Mouse (Mus musculus): ENCODE data around the gene Snrpf.

DNA sequence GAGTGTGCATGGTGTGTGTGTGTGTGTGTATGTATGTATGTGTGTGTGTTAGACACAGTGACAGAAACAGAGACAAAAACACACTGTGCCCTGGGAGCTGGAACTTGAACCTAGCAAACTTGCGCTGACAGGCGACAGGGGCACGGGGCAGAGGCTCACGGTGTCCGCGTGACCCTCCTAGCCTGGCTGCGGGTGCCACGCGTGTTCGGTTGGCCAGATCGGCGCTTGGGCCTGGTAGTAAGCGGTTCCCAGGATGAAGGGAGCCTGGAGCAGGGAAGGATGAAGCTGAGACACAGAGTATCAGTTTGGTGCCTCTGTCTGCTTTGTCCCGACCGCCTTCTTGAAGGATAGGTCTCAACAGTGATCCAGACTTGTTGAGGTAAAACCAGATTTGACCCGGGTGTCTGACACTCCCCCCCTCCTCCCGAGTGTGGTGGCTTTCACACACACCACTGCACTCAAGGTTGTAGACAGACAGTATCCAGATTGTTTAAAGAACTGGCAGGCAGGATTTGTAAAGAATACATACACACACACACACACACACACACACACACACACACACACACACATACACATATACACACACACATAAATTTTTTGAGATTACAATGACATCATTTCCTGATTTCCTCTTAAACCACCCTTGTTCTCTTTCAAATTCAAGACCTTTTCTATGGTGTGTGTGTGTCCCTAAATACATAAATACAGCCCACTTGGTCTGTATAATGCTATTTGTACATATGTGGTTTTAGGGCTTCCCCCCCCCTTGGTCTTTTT lies 48.9 kb downstream of the Snrpf start, which contains the start of gene Ccdc38:
- no peak for TF ChIP-seq CTCF (IDR thresholded peaks at IDR 0.05; ENCODE audit: borderline replicate concordance, insufficient read depth, low read length)
- TF ChIP-seq POLR2A (IDR thresholded peaks at IDR 0.05; ENCODE audit: low read depth, low read length), result no peak

All from embryonic fibroblast, embryonic 13.5 days (primary cell).